Mouse (Mus musculus): ENCODE data around the gene Gatad1.
"Not testable (repeated sequence)": the region's sequence is repeated elsewhere in the genome, so short reads cannot be mapped to it uniquely, and the experiment has no call there.

Gene Gatad1

GRCm38 (mm10) chr5:3633315-3633714 is 23.7 kb downstream of the Gatad1 start:
- DNase-seq, result no peak

GRCm38 (mm10) chr5:3632285-3632684 is 24.7 kb downstream of the Gatad1 start:
- DNase-seq, result no peak

- no peak for DNase-seq
Measured at GRCm38 (mm10) chr5:3631512-3632271, 25.3 kb downstream of the Gatad1 start.

- no peak for DNase-seq
Measured at GRCm38 (mm10) chr5:3630055-3630454, 26.9 kb downstream of the Gatad1 start.

GRCm38 (mm10) chr5:3620486-3620885 is 36.5 kb downstream of the Gatad1 start:
- no peak for DNase-seq

- not testable (repeated sequence) for DNase-seq
Measured at GRCm38 (mm10) chr5:3611835-3612234, 45.1 kb downstream of the Gatad1 start.

GRCm38 (mm10) chr5:3609241-3609640 is 47.7 kb downstream of the Gatad1 start:
- no peak for DNase-seq

GRCm38 (mm10) chr5:3607114-3607513 is 49.9 kb downstream of the Gatad1 start:
- no peak for DNase-seq

GRCm38 (mm10) chr5:3600790-3601189 is 56.2 kb downstream of the Gatad1 start:
- DNase-seq, result no peak

GRCm38 (mm10) chr5:3600298-3600697 is 56.7 kb downstream of the Gatad1 start:
- DNase-seq, result no peak

GRCm38 (mm10) chr5:3598766-3599165 is 58.2 kb downstream of the Gatad1 start:
- DNase-seq, result no peak

- no peak for DNase-seq
Measured at GRCm38 (mm10) chr5:3597171-3597570, 59.8 kb downstream of the Gatad1 start.

GRCm38 (mm10) chr5:3596399-3596766 is 60.6 kb downstream of the Gatad1 start, which contains the start of gene Rbm48:
Gene Rbm48 (minus strand): TSS chr5:3596585.
- DNase-seq, result peak; percentile 83

GRCm38 (mm10) chr5:3595693-3596398 is 61.1 kb downstream of the Gatad1 start, which contains the start of gene Pex1:
Gene Pex1 (plus strand): TSS chr5:3596066.
- DNase-seq, result peak; percentile 94

Data from thymus, postnatal 25 days (tissue).